ENCODE assay signal across 25 mouse cellular contexts in genomic region chr7:77095153-77095552, GRCm38 (mm10).
DNase-seq lines count a peak whose midpoint lies in the region; ATAC-seq lines count a peak whose summit lies in the region.
"Had no signal": no experiment of that assay in that cellular context is flagged by ENCODE, and none has a peak within 500 bp of the region (broad histone marks: within the 10 kb centered on the region; RNA-seq: fewer than 3 reads in every experiment).

No protein-coding gene starts in this region.

- H3K4me3 ChIP-seq in hindbrain, embryonic 10.5 days, result no peak overlapping the region
- H3K4me3 ChIP-seq: forebrain, embryonic 10.5 days; forebrain, embryonic 13.5 days; heart, embryonic 12.5 days; heart, embryonic 15.5 days; hindbrain, embryonic 12.5 days; hindbrain, embryonic 15.5 days; intestine, embryonic 15.5 days had no signal

- peak; percentile 96 for DNase-seq in 416B (ENCODE audit: low read depth)
- DNase-seq in hindbrain, embryonic 10.5 days (ENCODE audit: low spot score), result no peak
- no peak for DNase-seq in gastrocnemius, postnatal 25 days
- DNase-seq in lung, postnatal 36 days, result no peak
- DNase-seq: adrenal gland, adult 2 months; adrenal gland, postnatal 14 days; cerebellum, adult 11-12 months; cerebellum, adult 8-10 months; cerebellum, postnatal 10 days; cerebellum, postnatal 36 days; gastrocnemius, postnatal 10 days; heart, adult 18-20 months; heart, postnatal 10 days; heart, postnatal 36 days had no signal

- ATAC-seq in common myeloid progenitor, adult 5-6 weeks (replicated peaks; ENCODE audit: low read depth, poor library complexity, severe bottlenecking), result peak; percentile 99
- ATAC-seq in megakaryocyte, adult 5-6 weeks (ENCODE audit: poor library complexity, severe bottlenecking), result peak; percentile 86
- ATAC-seq: CD4-positive, CD25-positive, alpha-beta regulatory T cell, adult 4 months; forebrain, embryonic 13.5 days; forebrain, embryonic 16.5 days; intestine, embryonic 15.5 days had no signal

- H3K36me3 ChIP-seq in hindbrain, embryonic 10.5 days, result no peaks in the 10 kb centered on the region
- H3K36me3 ChIP-seq: forebrain, embryonic 10.5 days; heart, embryonic 12.5 days; heart, embryonic 15.5 days; hindbrain, embryonic 12.5 days; hindbrain, embryonic 15.5 days; intestine, embryonic 15.5 days had no signal

- WGBS in hindbrain, embryonic 10.5 days, result 90% methylated on average over 2 of the region's 2 CpGs

- no peak overlapping the region for H3K27ac ChIP-seq in hindbrain, embryonic 10.5 days
- H3K27ac ChIP-seq: forebrain, embryonic 10.5 days; forebrain, embryonic 13.5 days; heart, embryonic 15.5 days; hindbrain, embryonic 12.5 days; hindbrain, embryonic 15.5 days; intestine, embryonic 15.5 days had no signal

- no peaks in the 10 kb centered on the region for H3K27me3 ChIP-seq in hindbrain, embryonic 10.5 days (ENCODE audit: insufficient read depth, poor library complexity, severe bottlenecking)
- H3K27me3 ChIP-seq: forebrain, embryonic 13.5 days; heart, embryonic 12.5 days; heart, embryonic 15.5 days; hindbrain, embryonic 12.5 days; hindbrain, embryonic 15.5 days; intestine, embryonic 15.5 days had no signal

- H3K9me3 ChIP-seq in hindbrain, embryonic 10.5 days, result no peaks in the 10 kb centered on the region
- H3K9me3 ChIP-seq: forebrain, embryonic 10.5 days; forebrain, embryonic 13.5 days; heart, embryonic 12.5 days; heart, embryonic 15.5 days; hindbrain, embryonic 12.5 days; hindbrain, embryonic 15.5 days; intestine, embryonic 15.5 days had no signal

- no peaks in the 10 kb centered on the region for H3K4me1 ChIP-seq in hindbrain, embryonic 10.5 days (replicated peaks)
- H3K4me1 ChIP-seq: forebrain, embryonic 13.5 days; heart, embryonic 12.5 days; heart, embryonic 15.5 days; hindbrain, embryonic 12.5 days; hindbrain, embryonic 15.5 days; intestine, embryonic 15.5 days had no signal
